Mouse (Mus musculus) cerebral cortex, adult 2 months (tissue): ENCODE measurements around the gene H2afy2.

ENCODE experiments used
- WGBS: fragments of 180-500 bp; shearing (Covaris S2); methylation state at CpG from one replicate; pipeline ENCODE4 v1.1.7; 2018; 5-methylcytosine and 5-hydroxymethylcytosine counted together

H2afy2 gene

GRCm38 (mm10) chr10:61723271-61723670 is 60.7 kb downstream of the H2afy2 start:
- 68% methylated on average over 6 of the region's 6 CpGs for WGBS

GRCm38 (mm10) chr10:61722215-61722614 is 61.7 kb downstream of the H2afy2 start:
- 86% methylated on average over 3 of the region's 3 CpGs for WGBS

- 85% methylated on average over 7 of the region's 7 CpGs for WGBS
Observed at GRCm38 (mm10) chr10:61720331-61720730, 63.6 kb downstream of the H2afy2 start.

- WGBS = 93% methylated on average over 12 of the region's 12 CpGs
Observed at GRCm38 (mm10) chr10:61717406-61718296, 66.3 kb downstream of the H2afy2 start.

- WGBS = 81% methylated on average over 7 of the region's 7 CpGs
Observed at GRCm38 (mm10) chr10:61715996-61716864, 67.7 kb downstream of the H2afy2 start.

- WGBS = 10% methylated on average over 11 of the region's 11 CpGs
Observed at GRCm38 (mm10) chr10:61715462-61715837, 68.5 kb downstream of the H2afy2 start.

GRCm38 (mm10) chr10:61714771-61715461 is 69.0 kb downstream of the H2afy2 start, which contains the start of gene Aifm2:
Gene Aifm2, plus strand, starts transcription at chr10:61715263.
- 14% methylated on average over 35 of the region's 36 CpGs for WGBS

- WGBS = 90% methylated on average over 4 of the region's 4 CpGs
Observed at GRCm38 (mm10) chr10:61714146-61714545, 69.8 kb downstream of the H2afy2 start.

- WGBS = 90% methylated on average over 3 of the region's 3 CpGs
Observed at GRCm38 (mm10) chr10:61713601-61714000, 70.3 kb downstream of the H2afy2 start.

- 71% methylated on average over 6 of the region's 6 CpGs for WGBS
Observed at GRCm38 (mm10) chr10:61706412-61707375, 77.3 kb downstream of the H2afy2 start.

- 67% methylated on average over 4 of the region's 4 CpGs for WGBS
Observed at GRCm38 (mm10) chr10:61704663-61705062, 79.3 kb downstream of the H2afy2 start.

- WGBS = 84% methylated on average over 2 of the region's 2 CpGs
Observed at GRCm38 (mm10) chr10:61697028-61697427, 86.9 kb downstream of the H2afy2 start.

GRCm38 (mm10) chr10:61696560-61696823 is 87.5 kb downstream of the H2afy2 start:
- WGBS = 9% methylated on average over 19 of the region's 19 CpGs

GRCm38 (mm10) chr10:61695703-61696559 is 88.0 kb downstream of the H2afy2 start:
- WGBS = under 1% methylated on average over 111 of the region's 111 CpGs

GRCm38 (mm10) chr10:61694870-61695670 is 88.9 kb downstream of the H2afy2 start, which contains the start of gene Tysnd1:
Gene Tysnd1, plus strand, starts transcription at chr10:61695514.
- WGBS = 1% methylated on average over 42 of the region's 42 CpGs

GRCm38 (mm10) chr10:61693563-61693962 is 90.4 kb downstream of the H2afy2 start:
- 65% methylated on average over 4 of the region's 4 CpGs for WGBS

- WGBS = 73% methylated on average over 8 of the region's 8 CpGs
Observed at GRCm38 (mm10) chr10:61689405-61689804, 94.5 kb downstream of the H2afy2 start.
